Mouse (Mus musculus) forebrain, postnatal 0 days (tissue): ENCODE results near the gene Rtn1. TPM values are rescaled to one million over a fixed set of nuclear protein-coding genes. Genes with fewer than 3 reads are reported as not detected.
"Not testable (repeated sequence)": the region's sequence is repeated elsewhere in the genome, so short reads cannot be mapped to it uniquely, and the experiment has no call there.

Experiments
- ATAC-seq: fragments of 200-750 bp; cut with Nextera tagmentation; 2 replicates; pipeline ENCODE4 v1.8.0; 2017; ENCODE audit warnings: mild to moderate bottlenecking, moderate library complexity
- DNase-seq: peaks from one replicate; pipeline ENCODE4 v3.0.0-alpha.2; 2015
- H3K27ac ChIP-seq: fragments of 300-500 bp; sonication (generic); 2 replicates; pipeline ENCODE4 v1.5.1; 2014; ENCODE audit warnings: low read depth, mild to moderate bottlenecking, antibody characterized with exemption, low read length, moderate library complexity, mixed read lengths
- H3K27me3 ChIP-seq: fragments of 300-500 bp; sonication (generic); 2 replicates; pipeline ENCODE4 v1.6.1; 2014; ENCODE audit warnings: mild to moderate bottlenecking, low read length, mixed read lengths; ENCODE audit not compliant: insufficient read depth
- H3K36me3 ChIP-seq: fragments of 300-500 bp; sonication (generic); 2 replicates; pipeline ENCODE4 v1.6.1; 2014; ENCODE audit warnings: mild to moderate bottlenecking, moderate library complexity; ENCODE audit not compliant: insufficient read depth
- H3K4me1 ChIP-seq: fragments of 300-500 bp; sonication (generic); 2 replicates; pipeline ENCODE4 v1.6.1; 2014; ENCODE audit warnings: antibody characterized with exemption; ENCODE audit not compliant: insufficient read depth
- H3K4me2 ChIP-seq: fragments of 300-500 bp; sonication (generic); 2 replicates; pipeline ENCODE4 v1.6.1; 2014; ENCODE audit warnings: low read depth, mild to moderate bottlenecking, moderate library complexity
- H3K4me3 ChIP-seq: fragments of 300-500 bp; sonication (generic); 2 replicates; pipeline ENCODE4 v1.5.1; 2014; ENCODE audit warnings: low read depth, low read length, mixed read lengths
- H3K9ac ChIP-seq: fragments of 300-500 bp; sonication (generic); 2 replicates; pipeline ENCODE4 v1.6.1; 2014; ENCODE audit warnings: mild to moderate bottlenecking
- H3K9me3 ChIP-seq: fragments of 300-500 bp; sonication (generic); 2 replicates; pipeline ENCODE4 v1.6.1; 2016; ENCODE audit warnings: low read length
- CTCF ChIP-seq: sonication (generic); IDR thresholded peaks from 2 replicates; pipeline ENCODE4 v1.5.1; 2016; ENCODE audit warnings: antibody characterized with exemption, control low read depth, low read depth
- WGBS: fragments of 180-500 bp; shearing (Covaris S2); extraction: QIAGEN DNeasy Blood & Tissue Kit; methylation state at CpG from one replicate; pipeline ENCODE4 v1.1.7; 2014; 5-methylcytosine and 5-hydroxymethylcytosine counted together
- polyA plus RNA-seq: library from polyadenylated mRNA; unstranded; fragments of >200 nt; fragmentation: Nextera tagmentation; extraction: Ambion mirVana; gene quantifications from 2 replicates; pipeline ENCODE4 v1.2.1, GENCODE M21; 2015
- total RNA-seq: library from RNA; depleted of rRNA; stranded (reverse); fragments of >200 nt; gene quantifications from 2 replicates; pipeline ENCODE4 v1.2.3, GENCODE M21; 2014

The Rtn1 gene
- total and polyA plus RNA-seq, 2 experiments from 2014 or later: 1,411 to 3,605 TPM

- Histone ChIP-seq H3K27me3 (no peaks in the 10 kb centered on the region), H3K9ac (no peak overlapping the region), H3K4me1 (peaks cover 8% of the 10 kb centered on the region), H3K27ac (no peak overlapping the region), H3K4me2 (no peak overlapping the region; the same call in 1 of the 2 replicates), H3K4me3 (no peak overlapping the region), H3K9me3 (no peaks in the 10 kb centered on the region), H3K36me3 (peaks cover 19% of the 10 kb centered on the region; the same call in 1 of the 2 replicates)
- no peak for TF ChIP-seq CTCF
- DNase-seq (peak; percentile 61), ATAC-seq (peak; percentile 74)
- 25% methylated on average over 5 of the region's 5 CpGs for WGBS
Observed at GRCm38 (mm10) chr12:72304985-72305384, 103.9 kb downstream of the Rtn1 start.

GRCm38 (mm10) chr12:72304347-72304688, 104.5 kb downstream of the Rtn1 start:
- H3K9me3 ChIP-seq: no peaks in the 10 kb centered on the region
- H3K27ac ChIP-seq: no peak overlapping the region; the same call in 1 of the 2 replicates
- peaks cover 19% of the 10 kb centered on the region; the same call in 1 of the 2 replicates for H3K36me3 ChIP-seq
- H3K9ac ChIP-seq: no peak overlapping the region
- ATAC-seq (0 out of 2 replicates have a peak, but pooled peaks have one; percentile 10), DNase-seq (peak; percentile 15)
- 27% methylated on average over 5 of the region's 5 CpGs for WGBS
- H3K4me3 ChIP-seq: no peak overlapping the region
- TF ChIP-seq CTCF: no peak
- no peaks in the 10 kb centered on the region for H3K27me3 ChIP-seq
- peaks cover 8% of the 10 kb centered on the region for H3K4me1 ChIP-seq
- H3K4me2 ChIP-seq: no peak overlapping the region

GRCm38 (mm10) chr12:72303624-72304346, 105.1 kb downstream of the Rtn1 start:
- DNase-seq (no peak), ATAC-seq (no peak)
- Histone ChIP-seq H3K27ac (no peak overlapping the region), H3K4me2 (no peak overlapping the region), H3K9me3 (no peaks in the 10 kb centered on the region), H3K4me1 (peaks cover 8% of the 10 kb centered on the region), H3K4me3 (no peak overlapping the region), H3K36me3 (peaks cover 20% of the 10 kb centered on the region; the same call in 1 of the 2 replicates), H3K27me3 (no peaks in the 10 kb centered on the region), H3K9ac (no peak overlapping the region)
- 81% methylated on average over 37 of the region's 37 CpGs for WGBS
- TF ChIP-seq CTCF: no peak

GRCm38 (mm10) chr12:72301431-72301830, 107.4 kb downstream of the Rtn1 start:
- no peaks in the 10 kb centered on the region for H3K27me3 ChIP-seq
- H3K4me1 ChIP-seq: peaks cover 8% of the 10 kb centered on the region
- peak; percentile 27; the same call in 1 of the 2 replicates for TF ChIP-seq CTCF
- H3K4me2 ChIP-seq: no peak overlapping the region
- no peak overlapping the region for H3K4me3 ChIP-seq
- H3K36me3 ChIP-seq: peaks cover 14% of the 10 kb centered on the region; the same call in 1 of the 2 replicates
- no peak overlapping the region for H3K9ac ChIP-seq
- no peak overlapping the region for H3K27ac ChIP-seq
- 53% methylated on average over 8 of the region's 8 CpGs for whole genome bisulfite sequencing
- ATAC-seq: no peak
- no peaks in the 10 kb centered on the region for H3K9me3 ChIP-seq
- no peak for DNase-seq

- 76% methylated on average over 8 of the region's 8 CpGs for WGBS
- H3K27ac ChIP-seq: no peak overlapping the region
- H3K4me1 ChIP-seq: peaks cover 8% of the 10 kb centered on the region
- no peak overlapping the region for H3K4me3 ChIP-seq
- no peak for TF ChIP-seq CTCF
- no peak overlapping the region for H3K4me2 ChIP-seq
- DNase-seq: no peak
- H3K36me3 ChIP-seq: peaks cover 14% of the 10 kb centered on the region; the same call in 1 of the 2 replicates
- no peaks in the 10 kb centered on the region for H3K27me3 ChIP-seq
- ATAC-seq: no peak; the same call in 1 of the 2 replicates
- no peaks in the 10 kb centered on the region for H3K9me3 ChIP-seq
- H3K9ac ChIP-seq: no peak overlapping the region
Observed at GRCm38 (mm10) chr12:72300971-72301370, 107.9 kb downstream of the Rtn1 start.

- Histone ChIP-seq H3K9ac (no peak overlapping the region), H3K9me3 (no peaks in the 10 kb centered on the region), H3K4me3 (no peak overlapping the region), H3K27me3 (no peaks in the 10 kb centered on the region), H3K4me1 (no peaks in the 10 kb centered on the region), H3K4me2 (no peak overlapping the region), H3K27ac (no peak overlapping the region), H3K36me3 (peaks cover 7% of the 10 kb centered on the region; the same call in 1 of the 2 replicates)
- ATAC-seq (no peak), DNase-seq (no peak)
- 69% methylated on average over 7 of the region's 7 CpGs for whole genome bisulfite sequencing
- TF ChIP-seq CTCF: no peak
Observed at GRCm38 (mm10) chr12:72298222-72298621, 110.6 kb downstream of the Rtn1 start.

GRCm38 (mm10) chr12:72296552-72296951, 112.3 kb downstream of the Rtn1 start:
- 88% methylated on average over 5 of the region's 5 CpGs for WGBS
- Histone ChIP-seq H3K4me2 (no peak overlapping the region), H3K4me1 (no peaks in the 10 kb centered on the region), H3K9me3 (no peaks in the 10 kb centered on the region), H3K4me3 (no peak overlapping the region), H3K9ac (no peak overlapping the region), H3K36me3 (0 out of 2 replicates have a peak, but pooled peaks cover 3% of the 10 kb centered on the region), H3K27ac (no peak overlapping the region), H3K27me3 (no peaks in the 10 kb centered on the region)
- no peak for ATAC-seq
- TF ChIP-seq CTCF: no peak
- no peak for DNase-seq

- not testable (repeated sequence) for H3K4me3 ChIP-seq, H3K4me1 ChIP-seq, H3K9ac ChIP-seq, H3K27ac ChIP-seq, H3K4me2 ChIP-seq, H3K9me3 ChIP-seq, ATAC-seq, H3K27me3 ChIP-seq, DNase-seq, H3K36me3 ChIP-seq
- WGBS: 90% methylated on average over 3 of the region's 3 CpGs
Observed at GRCm38 (mm10) chr12:72293185-72293584, 115.7 kb downstream of the Rtn1 start.
